ENCODE assay signal across 31 mouse cellular contexts in genomic region chr14:104511664-104512063, GRCm38 (mm10). TPM values are rescaled to one million over a fixed set of nuclear protein-coding genes. Genes with fewer than 3 reads are reported as not detected.
"Had no signal": no experiment of that assay in that cellular context is flagged by ENCODE, and none has a peak within 500 bp of the region (broad histone marks: within the 10 kb centered on the region; RNA-seq: fewer than 3 reads in every experiment).

No protein-coding gene starts in this region.

- H3K4me3 ChIP-seq: heart, embryonic 13.5 days; heart, embryonic 15.5 days; hindbrain, embryonic 10.5 days; hindbrain, embryonic 12.5 days; intestine, embryonic 15.5 days; kidney, embryonic 15.5 days; limb, embryonic 13.5 days; limb, embryonic 15.5 days had no signal

- H3K36me3 ChIP-seq: hindbrain, embryonic 12.5 days; intestine, embryonic 15.5 days had no signal

- H3K4me1 ChIP-seq: heart, embryonic 13.5 days; heart, embryonic 15.5 days; hindbrain, embryonic 10.5 days; hindbrain, embryonic 12.5 days; intestine, embryonic 15.5 days; kidney, embryonic 15.5 days; limb, embryonic 13.5 days; limb, embryonic 15.5 days had no signal

- H3K27ac ChIP-seq: heart, embryonic 13.5 days; heart, embryonic 15.5 days; hindbrain, embryonic 10.5 days; hindbrain, embryonic 12.5 days; hindbrain, embryonic 14.5 days; intestine, embryonic 15.5 days; kidney, embryonic 15.5 days; limb, embryonic 13.5 days; limb, embryonic 15.5 days; liver, embryonic 14.5 days had no signal

- H3K4me2 ChIP-seq: heart, embryonic 11.5 days; heart, embryonic 13.5 days; heart, embryonic 15.5 days; hindbrain, embryonic 12.5 days; hindbrain, embryonic 14.5 days; intestine, embryonic 15.5 days; kidney, embryonic 15.5 days; limb, embryonic 13.5 days; limb, embryonic 15.5 days had no signal

- H3K27me3 ChIP-seq: heart, embryonic 13.5 days; heart, embryonic 15.5 days; hindbrain, embryonic 12.5 days; intestine, embryonic 15.5 days; kidney, embryonic 15.5 days; limb, embryonic 13.5 days; limb, embryonic 15.5 days had no signal

- H3K9me3 ChIP-seq: heart, embryonic 13.5 days; heart, embryonic 15.5 days; hindbrain, embryonic 10.5 days; hindbrain, embryonic 12.5 days; intestine, embryonic 15.5 days; kidney, embryonic 15.5 days; limb, embryonic 13.5 days; limb, embryonic 15.5 days had no signal

- H3K9ac ChIP-seq: heart, embryonic 13.5 days; heart, embryonic 15.5 days; hindbrain, embryonic 12.5 days; hindbrain, embryonic 14.5 days; intestine, embryonic 15.5 days; kidney, embryonic 15.5 days; limb, embryonic 13.5 days; limb, embryonic 15.5 days; liver, embryonic 14.5 days had no signal

- ATAC-seq: hindbrain, embryonic 16.5 days; inflammation-experienced regulatory T-cells, adult 6 months; intestine, embryonic 15.5 days had no signal

- DNase-seq: gastrocnemius, postnatal 14 days; gastrocnemius, postnatal 36 days; heart, adult 18-20 months; heart, postnatal 14 days; heart, postnatal 4 days; kidney, adult 11 months; kidney, adult 2 months; kidney, adult 9 months; kidney, postnatal 10 days; kidney, postnatal 36 days; layer of hippocampus, adult 9-11 months; layer of hippocampus, postnatal 36 days; left cerebral cortex, postnatal 4 days had no signal

RNA-seq across cellular contexts. Expression of gene Pou4f1, which starts 43.9 kb away (rescaled TPM):
- total RNA-seq: layer of hippocampus, adult 18-20 months; layer of hippocampus, postnatal 14 days; layer of hippocampus, postnatal 36 days; left cerebral cortex, adult 18-20 months; liver, adult 2 months had no signal
- polyA plus RNA-seq: kidney, adult 2 months; liver, adult 2 months; liver, embryonic 16.5 days had no signal
